Mouse (Mus musculus) naive thymus-derived CD4-positive, alpha-beta T cell, adult 5 months (primary cell): Measurements from ENCODE around the gene Speer4f2. TPM values are rescaled to one million over a fixed set of nuclear protein-coding genes. Genes with fewer than 3 reads are reported as not detected.

ENCODE experiments used
- polyA plus RNA-seq: library from polyadenylated mRNA; unstranded; fragments of 100-300 nt; shearing (Covaris generic); gene quantifications from one replicate; pipeline ENCODE4 v1.2.1, GENCODE M21; 2017

Gene Speer4f2
- polyA plus RNA-seq: not detected

GRCm38 (mm10) chr5:17372880-17373279, at the start of gene Speer4f2:
Speer4f2 (plus strand) TSS chr5:17373180.

Other genes starting within 250 kb of the Speer4f2 start
- not detected for gene Speer4f1, start 102.9 kb downstream of the Speer4f2 start, polyA plus RNA-seq
- gene Sema3c, start 201.1 kb downstream of the Speer4f2 start, polyA plus RNA-seq: 0.22 TPM